Mouse (Mus musculus): ENCODE data around the gene Cebpa.
A peak's percentile ranks its signal among the peaks of the same experiment; 100 is the strongest.

Cebpa gene

GRCm38 (mm10) chr7:35146269-35146668 is 27.2 kb downstream of the Cebpa start:
- peak in 1 of 2 experiments; percentile 23 for DNase-seq

- DNase-seq, result no peak
Observed at GRCm38 (mm10) chr7:35149616-35150433, 30.7 kb downstream of the Cebpa start.

- no peak for DNase-seq
Observed at GRCm38 (mm10) chr7:35150860-35151259, 31.8 kb downstream of the Cebpa start.

GRCm38 (mm10) chr7:35154449-35154848 is 35.4 kb downstream of the Cebpa start:
- no peak for DNase-seq

- no peak for DNase-seq
Observed at GRCm38 (mm10) chr7:35156561-35157477, 37.7 kb downstream of the Cebpa start.

- no peak for DNase-seq
Observed at GRCm38 (mm10) chr7:35157512-35157911, 38.4 kb downstream of the Cebpa start.

- DNase-seq, result no peak
Observed at GRCm38 (mm10) chr7:35162443-35162842, 43.4 kb downstream of the Cebpa start.

GRCm38 (mm10) chr7:35163600-35163999 is 44.5 kb downstream of the Cebpa start:
- DNase-seq, result peak in 1 of 2 experiments; percentile 28

GRCm38 (mm10) chr7:35164131-35164530 is 45.0 kb downstream of the Cebpa start:
- no peak for DNase-seq

GRCm38 (mm10) chr7:35166988-35167387 is 47.9 kb downstream of the Cebpa start:
- DNase-seq, result no peak

GRCm38 (mm10) chr7:35167925-35168324 is 48.8 kb downstream of the Cebpa start:
- DNase-seq, result no peak

- peak; percentile 88 to 93 for DNase-seq
Observed at GRCm38 (mm10) chr7:35169341-35169740, 50.2 kb downstream of the Cebpa start.
